Mouse (Mus musculus) CH12.LX (cell line): ENCODE results near the gene Chordc1. TPM values are rescaled to one million over a fixed set of nuclear protein-coding genes. Genes with fewer than 3 reads are reported as not detected.
A peak's percentile ranks its signal among the peaks of the same experiment; 100 is the strongest.

ENCODE experiments used
- DNase-seq: peaks from one replicate; pipeline ENCODE4 v3.0.0-alpha.2; 2013; ENCODE audit errors: extremely low read depth
- H3K27ac ChIP-seq: 2 replicates; pipeline ENCODE4 v1.5.1; 2012; ENCODE audit warnings: low read depth, mild to moderate bottlenecking, control low read depth, moderate library complexity; ENCODE audit not compliant: insufficient read depth
- H3K27me3 ChIP-seq: replicated peaks from 2 replicates; pipeline ENCODE3; 2012; ENCODE audit warnings: inconsistent platforms
- H3K36me3 ChIP-seq, 2 experiments: replicated peaks in 1 of 2; 2 replicates each; pipeline versions ENCODE3 to v1.6.1; 2012; ENCODE audit warnings: inconsistent platforms in 1 of 2, low read length in 1 of 2, mild to moderate bottlenecking in 1 of 2, mixed read lengths in 1 of 2, moderate library complexity in 1 of 2; ENCODE audit not compliant: control insufficient read depth in 1 of 2, insufficient read depth in 1 of 2
- H3K4me1 ChIP-seq, 2 experiments: 2 replicates each; pipeline ENCODE4 v1.6.1; 2012; ENCODE audit warnings: inconsistent platforms in 1 of 2, moderate library complexity in 1 of 2; ENCODE audit not compliant: insufficient read depth in 2 of 2, control insufficient read depth in 1 of 2
- H3K4me2 ChIP-seq: 2 replicates; pipeline ENCODE4 v1.6.1; 2012; ENCODE audit warnings: low read depth, mild to moderate bottlenecking, control low read depth; ENCODE audit not compliant: poor library complexity, insufficient read depth, severe bottlenecking
- H3K4me3 ChIP-seq, 3 experiments: fragments of 150-350 bp in 1 of 3; sonication (generic) in 1 of 3; replicated peaks in 1 of 3; 2 replicates each; pipeline versions ENCODE3 to v1.5.1; 2011 to 2012; ENCODE audit warnings: low read depth in 2 of 3, low read length in 2 of 3, mild to moderate bottlenecking in 2 of 3, moderate library complexity in 2 of 3, control low read depth in 1 of 3, improper control_type of control experiment in 1 of 3, inconsistent platforms in 1 of 3, mixed read lengths in 1 of 3; ENCODE audit not compliant: poor library complexity in 1 of 3
- H3K79me2 ChIP-seq: replicated peaks from 2 replicates; pipeline ENCODE4 v1.6.1; 2012; ENCODE audit warnings: mild to moderate bottlenecking, moderate library complexity; ENCODE audit not compliant: control insufficient read depth, poor library complexity, insufficient read depth, severe bottlenecking; ENCODE audit errors: extremely low read depth
- H3K9ac ChIP-seq: 2 replicates; pipeline ENCODE4 v1.6.1; 2012; ENCODE audit warnings: low read depth, mild to moderate bottlenecking, control low read depth, moderate library complexity; ENCODE audit not compliant: insufficient read depth
- H3K9me3 ChIP-seq: replicated peaks from 2 replicates; pipeline ENCODE3; 2012; ENCODE audit warnings: low read length, inconsistent platforms, mixed read lengths
- BHLHE40 ChIP-seq: IDR thresholded peaks from 2 replicates; pipeline ENCODE4 v1.6.1; 2011; ENCODE audit warnings: mild to moderate bottlenecking, low read depth, low read length, improper control_type of control experiment
- CHD1 ChIP-seq: IDR thresholded peaks from 2 replicates; pipeline ENCODE4 v1.6.1; 2012; ENCODE audit warnings: low read depth, low read length, improper control_type of control experiment, inconsistent platforms
- CHD2 ChIP-seq: IDR thresholded peaks from 2 replicates; pipeline ENCODE4 v1.6.1; 2011; ENCODE audit warnings: low read length, improper control_type of control experiment
- CTCF ChIP-seq, 2 experiments: IDR thresholded peaks in 1 of 2; conservative IDR thresholded peaks in 1 of 2; 2 replicates each; pipeline ENCODE4 v1.5.1; 2011 to 2012; ENCODE audit warnings: low read depth in 2 of 2, low read length in 2 of 2, improper control_type of control experiment in 1 of 2, inconsistent platforms in 1 of 2, mild to moderate bottlenecking in 1 of 2, moderate library complexity in 1 of 2
- E2F4 ChIP-seq: IDR thresholded peaks from 2 replicates; pipeline ENCODE4 v1.6.1; 2011; ENCODE audit warnings: low read depth, low read length, improper control_type of control experiment; ENCODE audit not compliant: insufficient replicate concordance
- ELF1 ChIP-seq: IDR thresholded peaks from 2 replicates; pipeline ENCODE4 v1.6.1; 2014; ENCODE audit warnings: low read depth, mild to moderate bottlenecking, inconsistent platforms, low read length, improper control_type of control experiment
- EP300 ChIP-seq: IDR thresholded peaks from 2 replicates; pipeline ENCODE4 v1.6.1; 2011; ENCODE audit warnings: low read length, improper control_type of control experiment
- ETS1 ChIP-seq: conservative IDR thresholded peaks from 2 replicates; pipeline ENCODE4 v1.6.1; 2012; ENCODE audit warnings: low read depth, mild to moderate bottlenecking, inconsistent platforms, low read length, improper control_type of control experiment, moderate library complexity
- GABPA ChIP-seq: IDR thresholded peaks from 2 replicates; pipeline ENCODE4 v1.6.1; 2012; ENCODE audit warnings: low read depth, low read length, improper control_type of control experiment, inconsistent platforms; ENCODE audit not compliant: insufficient replicate concordance
- HCFC1 ChIP-seq: IDR thresholded peaks from 2 replicates; pipeline ENCODE4 v1.6.1; 2012; ENCODE audit warnings: low read depth, mild to moderate bottlenecking, inconsistent platforms, low read length, improper control_type of control experiment
- JUN ChIP-seq: IDR thresholded peaks from 2 replicates; pipeline ENCODE4 v1.6.1; 2011; ENCODE audit warnings: low read depth, mild to moderate bottlenecking, low read length, improper control_type of control experiment, moderate library complexity; ENCODE audit not compliant: insufficient read depth
- JUND ChIP-seq: conservative IDR thresholded peaks from 2 replicates; pipeline ENCODE4 v1.6.1; 2011; ENCODE audit warnings: low read depth, low read length, improper control_type of control experiment
- KAT2A ChIP-seq: IDR thresholded peaks from 2 replicates; pipeline ENCODE4 v1.6.1; 2012; ENCODE audit warnings: low read length, improper control_type of control experiment, inconsistent platforms; ENCODE audit not compliant: insufficient replicate concordance
- MAFK ChIP-seq: IDR thresholded peaks from 2 replicates; pipeline ENCODE4 v1.6.1; 2011; ENCODE audit warnings: low read length, improper control_type of control experiment; ENCODE audit not compliant: insufficient replicate concordance
- MAX ChIP-seq: IDR thresholded peaks from 2 replicates; pipeline ENCODE4 v1.6.1; 2011; ENCODE audit warnings: low read length, improper control_type of control experiment
- MAZ ChIP-seq: IDR thresholded peaks from 2 replicates; pipeline ENCODE4 v1.6.1; 2012; ENCODE audit warnings: low read depth, mild to moderate bottlenecking, inconsistent platforms, low read length, improper control_type of control experiment, moderate library complexity
- MEF2A ChIP-seq: IDR thresholded peaks from 2 replicates; pipeline ENCODE4 v1.6.1; 2014; ENCODE audit warnings: low read depth, mild to moderate bottlenecking, inconsistent platforms, low read length, improper control_type of control experiment, borderline replicate concordance
- MXI1 ChIP-seq: IDR thresholded peaks from 2 replicates; pipeline ENCODE4 v1.6.1; 2011; ENCODE audit warnings: mild to moderate bottlenecking, low read depth, low read length, improper control_type of control experiment
- MYC ChIP-seq: IDR thresholded peaks from 2 replicates; pipeline ENCODE4 v1.6.1; 2011; ENCODE audit warnings: low read depth, mild to moderate bottlenecking, improper control_type of control experiment, low read length
- NELFE ChIP-seq: IDR thresholded peaks from 2 replicates; pipeline ENCODE4 v1.6.1; 2011; ENCODE audit warnings: low read depth, low read length, improper control_type of control experiment
- NRF1 ChIP-seq: IDR thresholded peaks from 2 replicates; pipeline ENCODE4 v1.6.1; 2014; ENCODE audit warnings: low read depth, mild to moderate bottlenecking, inconsistent platforms, low read length, improper control_type of control experiment, moderate library complexity
- PAX5 ChIP-seq: IDR thresholded peaks from 2 replicates; pipeline ENCODE4 v1.6.1; 2012; ENCODE audit warnings: low read length, inconsistent platforms, mixed read lengths
- POLR2A ChIP-seq: IDR thresholded peaks from 2 replicates; pipeline ENCODE4 v1.6.1; 2011; ENCODE audit warnings: low read depth, mild to moderate bottlenecking, improper control_type of control experiment, low read length
- POLR2AphosphoS2 ChIP-seq: IDR thresholded peaks from 2 replicates; pipeline ENCODE4 v1.6.1; 2011; ENCODE audit warnings: low read depth, low read length, improper control_type of control experiment
- RAD21 ChIP-seq: IDR thresholded peaks from 2 replicates; pipeline ENCODE4 v1.6.1; 2011; ENCODE audit warnings: low read depth, mild to moderate bottlenecking, low read length, improper control_type of control experiment, moderate library complexity
- RCOR1 ChIP-seq: conservative IDR thresholded peaks from 2 replicates; pipeline ENCODE4 v1.6.1; 2012; ENCODE audit warnings: low read depth, mild to moderate bottlenecking, inconsistent platforms, low read length, improper control_type of control experiment
- SIN3A ChIP-seq: IDR thresholded peaks from 2 replicates; pipeline ENCODE4 v1.6.1; 2012; ENCODE audit warnings: low read length, improper control_type of control experiment, inconsistent platforms
- SMC3 ChIP-seq: IDR thresholded peaks from 2 replicates; pipeline ENCODE4 v1.6.1; 2011; ENCODE audit warnings: low read depth, low read length, improper control_type of control experiment
- TBP ChIP-seq: conservative IDR thresholded peaks from 2 replicates; pipeline ENCODE4 v1.6.1; 2011; ENCODE audit warnings: low read depth, low read length, improper control_type of control experiment
- TCF12 ChIP-seq: IDR thresholded peaks from 2 replicates; pipeline ENCODE4 v1.6.1; 2014; ENCODE audit warnings: low read depth, mild to moderate bottlenecking, inconsistent platforms, low read length, improper control_type of control experiment
- UBTF ChIP-seq: IDR thresholded peaks from 2 replicates; pipeline ENCODE4 v1.6.1; 2012; ENCODE audit warnings: low read depth, mild to moderate bottlenecking, inconsistent platforms, low read length, improper control_type of control experiment, moderate library complexity
- USF1 ChIP-seq: IDR thresholded peaks from 2 replicates; pipeline ENCODE4 v1.6.1; 2014; ENCODE audit warnings: low read depth, mild to moderate bottlenecking, inconsistent platforms, low read length, improper control_type of control experiment
- USF2 ChIP-seq: conservative IDR thresholded peaks from 2 replicates; pipeline ENCODE4 v1.6.1; 2011; ENCODE audit warnings: low read depth, low read length, improper control_type of control experiment
- ZC3H11A ChIP-seq: IDR thresholded peaks from 2 replicates; pipeline ENCODE4 v1.6.1; 2012; ENCODE audit warnings: low read depth, mild to moderate bottlenecking, inconsistent platforms, low read length, improper control_type of control experiment
- ZKSCAN1 ChIP-seq: IDR thresholded peaks from 2 replicates; pipeline ENCODE4 v1.6.1; 2012; ENCODE audit warnings: low read depth, inconsistent platforms, low read length, improper control_type of control experiment, borderline replicate concordance
- ZMIZ1 ChIP-seq: IDR thresholded peaks from 2 replicates; pipeline ENCODE4 v1.6.1; 2012; ENCODE audit warnings: low read depth, mild to moderate bottlenecking, inconsistent platforms, low read length, improper control_type of control experiment
- ZNF384 ChIP-seq: IDR thresholded peaks from 2 replicates; pipeline ENCODE4 v1.6.1; 2012; ENCODE audit warnings: low read depth, low read length, improper control_type of control experiment, inconsistent platforms
- dilution Hi-C: fragments of 300-500 bp; cut with MboI; formaldehyde crosslinking; loops from 2 replicates; pipeline ENCODE4 v1.14.3; 2020; ENCODE audit warnings: low sequenced_read_pairs; ENCODE audit not compliant: extremely low pct_unique_long_range_greater_than_20kb, extremely low pct_ligation_motif_present
- in situ Hi-C: fragments of 300-500 bp; cut with MboI; formaldehyde crosslinking; loops from 3 replicates; pipeline ENCODE4 v1.14.3; 2019; ENCODE audit warnings: low sequenced_read_pairs, low pct_ligation_motif_present, low pct_unique_long_range_greater_than_20kb, mixed read lengths
- polyA plus RNA-seq: library from polyadenylated mRNA; unstranded; fragments of >175 nt; gene quantifications from 2 replicates; pipeline ENCODE4 v1.2.1, GENCODE M21; 2012; ENCODE audit warnings: low read depth; ENCODE audit not compliant: insufficient read length
- total RNA-seq, 2 experiments: library from RNA; depleted of rRNA; stranded (reverse); fragments of 300-350 nt in 1 of 2; fragments of >200 nt in 1 of 2; gene quantifications; 2 replicates each; pipeline ENCODE4 v1.2.3; 2012 to 2014

Gene Chordc1
- 95.1 and 129 TPM in 2 replicates for total RNA-seq (2012; rRNA removed)
- total RNA-seq (2014; rRNA removed): 59.3 and 85.6 TPM in 2 replicates
- 124 and 160 TPM in 2 replicates for polyA plus RNA-seq

- peak; percentile 95 for DNase-seq
- Histone ChIP-seq H3K9ac (peak within 1 kb of the TSS; percentile 75), H3K4me2 (peak within 1 kb of the TSS; percentile 93; the same call in 1 of the 2 replicates), H3K27ac (peak within 1 kb of the TSS; percentile 45), H3K79me2 (peaks cover 27% of the 10 kb centered on the region), H3K9me3 (no peaks in the 10 kb centered on the region), H3K36me3 (peaks cover 0 to 14% of the 10 kb centered on the region in 2 experiments), H3K27me3 (no peaks in the 10 kb centered on the region), H3K4me3 (peak within 1 kb of the TSS; percentile 71 to 96 (median 93)), H3K4me1 (peaks cover 3 to 16% of the 10 kb centered on the region in 2 experiments)
- dilution Hi-C loops: no loop called here
- in situ Hi-C loops: no loop called here
- TF ChIP-seq RAD21 (no peak), CHD2 (0 out of 2 replicates have a peak, but pooled peaks have one; percentile 51), ELF1 (peak; percentile 98), MEF2A (peak; percentile 78), NRF1 (peak; percentile 89), USF2 (no peak), ZKSCAN1 (no peak), ZC3H11A (no peak), USF1 (no peak), PAX5 (no peak), SIN3A (peak; percentile 89), KAT2A (peak; percentile 84; the same call in 1 of the 2 replicates), TCF12 (peak; percentile 82), GABPA (peak; percentile 36; the same call in 1 of the 2 replicates), POLR2A (peak; percentile 87), HCFC1 (peak; percentile 96), SMC3 (no peak), TBP (peak; percentile 49; the same call in 1 of the 2 replicates), ZMIZ1 (peak; percentile 76), EP300 (no peak), BHLHE40 (no peak; the same call in 1 of the 2 replicates), E2F4 (no peak), JUN (no peak), RCOR1 (peak; percentile 67; the same call in 1 of the 2 replicates), POLR2AphosphoS2 (peak; percentile 66; the same call in 1 of the 2 replicates), NELFE (peak; percentile 76), ZNF384 (no peak), MAZ (no peak; the same call in 1 of the 2 replicates), MYC (no peak), ETS1 (peak; percentile 38), MAX (peak; percentile 82), UBTF (peak; percentile 85; the same call in 1 of the 2 replicates), JUND (no peak), MAFK (no peak), CTCF (conservative IDR thresholded peaks at IDR 0.05 in 1 of 2, IDR thresholded peaks at IDR 0.05 in 1 of 2; ENCODE audit: low read depth in 2 of 2, low read length in 2 of 2) (no peak), CHD1 (0 out of 2 replicates have a peak, but pooled peaks have one; percentile 39), MXI1 (peak; percentile 69)
Measured at GRCm38 (mm10) chr9:18291571-18292429, at the start of gene Chordc1. Gene Chordc1 (plus strand): TSS chr9:18292125.
